Mouse (Mus musculus): ENCODE measurements around the gene Zfp688.
"Not testable (repeated sequence)": the region's sequence is repeated elsewhere in the genome, so short reads cannot be mapped to it uniquely, and the experiment has no call there.

Gene Zfp688

DNA sequence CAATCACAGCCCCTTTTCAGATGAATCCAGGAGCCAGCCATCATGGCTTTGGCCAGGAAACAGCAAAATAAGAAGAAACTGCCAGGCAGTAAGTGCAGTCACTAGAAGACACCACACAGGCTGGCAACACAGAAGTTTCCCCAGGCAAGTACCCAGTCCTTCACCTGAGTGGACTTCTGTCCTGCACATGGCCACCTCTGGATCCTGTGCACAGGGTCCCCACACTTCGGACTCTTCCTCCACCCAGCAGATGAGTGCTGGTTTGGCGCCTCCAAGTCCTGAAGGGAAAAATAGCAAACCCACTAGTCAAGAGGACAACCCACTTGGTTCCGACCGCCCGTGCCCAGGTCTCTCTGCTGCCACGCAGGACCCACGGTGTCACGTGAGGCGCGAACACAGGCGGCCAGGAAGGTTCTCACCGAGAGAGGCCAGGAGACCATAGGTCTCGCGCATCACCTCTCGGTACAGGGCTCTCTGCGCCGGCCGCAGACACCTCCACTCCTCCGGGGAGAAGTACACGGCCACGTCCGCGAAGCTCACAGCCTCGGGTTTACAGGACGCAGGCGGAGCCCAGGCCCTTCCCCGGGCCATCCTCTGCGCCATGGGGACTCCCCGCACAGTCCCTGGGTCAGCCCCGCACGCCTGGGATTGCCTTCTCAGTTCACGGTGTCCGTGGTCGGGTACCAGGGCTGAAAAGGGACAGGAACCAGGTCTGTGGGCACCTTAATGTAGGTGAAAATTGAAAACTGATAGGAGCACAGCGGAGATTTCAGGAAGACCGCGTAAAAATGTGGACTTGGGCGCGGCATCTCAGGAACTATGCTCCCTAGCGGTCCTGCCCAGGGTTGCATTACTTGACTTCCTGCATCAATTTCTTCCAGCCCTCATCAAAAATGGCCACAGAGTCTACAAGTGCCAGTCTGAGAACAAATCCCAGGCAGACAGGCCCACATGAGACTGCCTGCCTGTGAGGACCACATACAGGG, 15.6 kb downstream of the Zfp688 start, which contains the start of gene Zfp764:
Zfp764 (minus strand) TSS at position 821 of the 986 bp plus-strand sequence.
- DNase-seq, result peak; percentile 74

DNA sequence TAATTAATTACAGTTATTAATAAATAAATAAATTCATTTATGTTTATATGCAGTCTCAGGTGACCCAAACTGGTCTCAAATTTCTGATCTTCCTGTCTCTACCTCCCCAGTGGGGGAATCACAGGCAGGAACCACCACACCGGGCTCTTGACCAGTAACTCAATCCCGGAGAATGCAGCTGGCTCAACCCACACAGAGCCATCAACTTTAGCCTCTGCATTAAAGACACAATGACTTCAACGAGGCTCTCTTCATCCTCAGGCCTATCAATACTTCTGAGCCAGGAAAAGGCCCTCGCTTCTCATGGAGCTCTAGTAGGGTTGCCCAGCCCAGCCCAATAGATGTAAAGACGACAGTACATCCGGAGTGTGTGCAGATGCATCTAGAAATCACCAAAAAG, 17.8 kb downstream of the Zfp688 start:
- DNase-seq, result not testable (repeated sequence)

DNA sequence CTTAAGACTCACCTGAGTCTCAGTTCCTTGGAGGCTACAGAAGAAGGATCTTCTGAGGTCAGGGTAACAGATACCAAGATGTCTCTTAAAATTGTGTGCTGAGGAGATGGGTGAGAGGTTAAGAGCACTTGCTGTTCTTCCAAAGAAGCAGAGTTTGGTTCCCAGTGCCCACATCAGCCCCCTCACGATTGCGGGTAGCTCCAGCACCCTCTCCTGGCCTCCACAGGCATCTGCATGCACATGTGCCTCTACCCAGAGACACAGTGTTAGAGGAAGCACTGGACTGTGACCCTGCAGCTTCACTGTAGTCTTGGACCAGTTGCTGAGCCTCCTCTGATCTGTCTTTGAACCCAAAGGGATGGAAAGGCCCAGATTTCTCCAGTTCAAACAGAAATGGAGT, 18.9 kb downstream of the Zfp688 start:
- DNase-seq, result no peak

- DNase-seq, result no peak
Observed at GRCm38 (mm10) chr7:127400355-127400754, 21.5 kb downstream of the Zfp688 start.

DNA sequence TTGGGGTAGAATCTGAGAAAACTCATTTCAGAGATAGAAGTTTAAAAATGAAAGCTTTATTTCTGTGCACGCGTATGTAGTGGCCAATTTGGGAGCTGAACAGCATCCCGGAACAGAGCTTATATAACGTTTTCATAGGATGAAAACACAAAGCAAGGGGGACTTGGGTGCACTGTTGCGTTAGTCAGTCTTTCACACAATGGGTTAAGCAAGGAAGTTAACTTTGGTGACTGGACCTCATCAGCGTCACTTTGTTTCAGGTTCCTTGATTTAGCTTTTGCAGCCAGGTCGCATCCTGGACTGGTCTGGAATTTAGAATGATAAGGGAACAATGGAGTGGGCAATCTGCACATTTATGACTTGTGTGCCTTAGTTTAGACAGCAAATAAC, 27.9 kb downstream of the Zfp688 start:
- DNase-seq, result no peak

DNA sequence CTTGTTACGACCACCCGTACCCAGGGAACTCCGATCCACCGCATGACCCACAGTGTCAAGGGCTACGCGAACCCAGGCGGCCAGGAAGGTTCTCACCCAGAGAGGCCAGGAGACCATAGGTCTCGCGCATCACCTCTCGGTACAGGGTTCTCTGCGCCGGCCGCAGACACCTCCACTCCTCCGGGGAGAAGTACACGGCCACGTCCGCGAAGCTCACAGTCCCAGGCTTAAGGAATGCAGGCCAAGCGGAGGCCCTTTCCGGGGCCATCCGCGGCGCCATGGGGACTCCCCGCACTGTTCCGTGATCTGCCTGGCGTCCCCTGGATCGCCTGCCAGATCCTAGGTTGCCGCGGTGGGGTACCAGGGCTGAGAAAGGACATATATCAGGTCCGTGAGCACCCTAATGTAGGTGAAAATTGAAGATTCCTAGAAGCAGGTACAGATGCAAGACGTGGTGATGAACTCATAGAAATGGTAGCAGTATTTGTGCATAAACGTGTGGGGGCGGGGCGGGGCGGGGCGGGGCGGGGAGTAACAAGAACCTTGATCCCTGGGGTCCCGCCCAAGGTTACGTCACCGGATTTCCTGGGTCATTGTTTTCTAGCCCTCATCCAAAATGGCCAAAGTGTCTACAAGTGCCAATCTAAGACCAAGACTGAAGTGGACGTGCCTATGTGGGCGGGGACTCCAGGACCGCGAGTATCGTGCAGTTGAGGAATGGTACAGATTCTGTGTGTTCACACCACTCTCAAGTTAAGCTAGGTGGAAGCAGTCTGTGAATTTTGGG, 28.5 kb downstream of the Zfp688 start, which contains the start of gene E430018J23Rik:
E430018J23Rik (minus strand) TSS at position 473 of the 787 bp plus-strand sequence.
- DNase-seq, result peak; percentile 92

GRCm38 (mm10) chr7:127392251-127392824, 29.5 kb downstream of the Zfp688 start:
- no peak for DNase-seq

DNA sequence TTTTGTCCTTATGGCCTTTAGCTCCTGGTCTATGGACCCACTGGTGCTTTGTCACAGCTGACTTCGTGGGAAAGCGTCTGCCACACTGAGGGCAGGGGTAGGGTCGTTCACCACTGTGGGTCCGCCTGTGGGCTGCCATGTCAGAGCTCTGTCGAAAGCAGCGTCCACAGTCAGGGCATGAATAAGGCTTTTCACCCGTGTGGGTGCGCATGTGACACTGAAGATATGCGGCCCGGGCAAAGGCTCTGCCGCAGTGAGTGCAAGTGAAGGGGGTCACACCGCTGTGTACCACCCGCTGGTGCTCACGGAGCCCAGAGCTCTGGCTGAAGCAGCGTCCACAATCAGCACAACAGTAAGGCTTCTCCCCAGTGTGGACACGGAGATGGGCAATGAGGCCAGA, 30.3 kb downstream of the Zfp688 start:
- no peak for DNase-seq

DNA sequence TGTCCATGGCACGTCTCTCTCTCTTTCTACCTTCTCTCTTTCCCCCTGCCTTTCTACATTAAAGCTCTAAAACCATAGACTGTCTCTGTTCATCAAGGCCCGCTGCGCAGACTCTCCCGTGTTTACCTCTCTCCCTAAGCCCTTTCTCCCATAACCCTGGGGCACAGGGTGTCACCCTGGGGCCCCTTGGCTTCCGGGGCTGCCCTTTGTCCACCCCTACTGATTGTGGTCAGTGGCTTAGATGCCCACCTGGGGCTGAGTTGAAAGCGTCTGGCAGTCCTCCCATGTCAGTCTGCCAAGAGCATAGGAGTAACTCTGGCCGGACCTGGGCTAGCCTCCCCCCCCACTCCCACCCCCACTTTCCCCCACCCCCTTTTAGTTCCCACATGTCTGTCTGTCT, 31.6 kb downstream of the Zfp688 start:
- no peak for DNase-seq

GRCm38 (mm10) chr7:127388201-127388600, 33.7 kb downstream of the Zfp688 start:
- DNase-seq, result not testable (repeated sequence)

DNA sequence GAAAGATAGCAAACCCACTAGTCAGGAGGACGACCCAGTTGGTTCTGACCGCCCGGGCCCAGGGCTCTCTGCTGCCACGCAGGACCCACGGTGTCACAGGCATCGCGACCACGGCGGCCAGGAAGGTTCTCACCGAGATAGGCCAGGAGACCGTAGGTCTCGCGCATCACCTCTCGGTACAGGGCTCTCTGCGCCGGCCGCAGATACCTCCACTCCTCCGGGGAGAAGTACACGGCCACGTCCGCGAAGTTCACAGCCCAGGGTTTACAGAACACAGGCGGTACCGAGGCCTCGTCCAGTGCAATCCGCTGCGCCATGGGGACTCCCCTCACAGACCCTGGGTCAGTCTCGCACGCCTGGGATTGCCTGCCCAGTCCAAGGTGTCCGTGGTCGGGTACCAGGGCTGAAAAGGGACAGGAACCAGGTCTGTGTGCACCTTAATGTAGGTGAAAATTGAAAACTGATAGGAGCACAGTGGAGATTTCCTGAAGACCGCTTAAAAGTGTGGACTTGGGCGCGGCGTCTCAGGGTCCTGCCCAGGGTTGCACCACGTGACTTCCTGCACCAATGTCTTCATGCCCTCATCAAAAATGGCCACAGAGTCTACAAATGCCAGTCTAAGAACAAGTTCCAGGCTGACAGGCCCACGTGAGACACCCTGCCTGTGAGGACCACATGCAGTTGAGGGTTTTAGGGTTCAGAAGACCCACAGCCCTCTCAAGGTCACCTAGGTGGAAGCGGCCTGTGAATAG, 35.1 kb downstream of the Zfp688 start, which contains the start of gene 9130019O22Rik:
9130019O22Rik (minus strand) TSS at position 526 of the 752 bp plus-strand sequence.
- DNase-seq, result peak; percentile 84

- not testable (repeated sequence) for DNase-seq
Observed at GRCm38 (mm10) chr7:127385560-127385959, 36.3 kb downstream of the Zfp688 start.

- no peak for DNase-seq
Observed at GRCm38 (mm10) chr7:127378310-127378921, 43.5 kb downstream of the Zfp688 start.

GRCm38 (mm10) chr7:127375271-127376245, 46.3 kb downstream of the Zfp688 start, which contains the start of gene Zfp747:
Gene Zfp747 (minus strand): TSS chr7:127376050.
- DNase-seq, result peak; percentile 93

GRCm38 (mm10) chr7:127371870-127372269, 50.0 kb downstream of the Zfp688 start:
- not testable (repeated sequence) for DNase-seq

DNA sequence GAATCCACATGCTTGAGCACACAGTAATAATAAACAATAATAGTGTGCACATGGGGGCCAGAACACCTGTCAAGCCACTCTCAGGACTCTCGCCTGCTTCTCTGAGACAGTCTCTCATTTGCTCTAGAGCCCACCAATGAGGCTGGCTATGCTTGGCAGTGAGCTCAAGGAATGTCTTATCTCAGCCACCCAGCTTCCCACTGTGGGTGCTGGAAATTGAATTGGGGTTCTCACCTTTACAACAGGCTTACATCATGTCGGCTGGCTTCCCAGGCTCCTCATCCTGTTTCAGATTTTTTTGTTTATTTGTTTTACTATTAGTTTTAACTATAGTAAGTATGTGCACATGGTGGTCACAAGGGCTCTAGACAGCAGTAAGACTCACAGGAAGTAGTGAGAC, 50.7 kb downstream of the Zfp688 start:
- DNase-seq, result no peak

Data from liver (tissue).